Mouse (Mus musculus): Measurements from ENCODE around the gene Lrmda. TPM values are rescaled to one million over a fixed set of nuclear protein-coding genes. Genes with fewer than 3 reads are reported as not detected.

The Lrmda gene
- polyA plus RNA-seq, 1 experiment, result not detected

- TF ChIP-seq CTCF (IDR thresholded peaks at IDR 0.05; ENCODE audit: borderline replicate concordance, insufficient read depth, low read length) (no peak), POLR2A (IDR thresholded peaks at IDR 0.05; ENCODE audit: low read depth, low read length) (no peak)
- H3K27ac ChIP-seq (ENCODE audit: insufficient read depth, low read length), result no peak overlapping the region
- no peak overlapping the region for H3K4me3 ChIP-seq (ENCODE audit: insufficient read depth, low read length)
- peaks cover 4% of the 10 kb centered on the region; the same call in 1 of the 2 replicates for H3K4me1 ChIP-seq (ENCODE audit: control insufficient read depth, insufficient read depth, low read length)
Measured at GRCm38 (mm10) chr14:22750409-22750808, 730.9 kb downstream of the Lrmda start.

GRCm38 (mm10) chr14:22751290-22751689 is 731.8 kb downstream of the Lrmda start:
- H3K4me1 ChIP-seq (ENCODE audit: control insufficient read depth, insufficient read depth, low read length), result no peaks in the 10 kb centered on the region
- no peak overlapping the region for H3K4me3 ChIP-seq (ENCODE audit: insufficient read depth, low read length)
- TF ChIP-seq POLR2A (IDR thresholded peaks at IDR 0.05; ENCODE audit: low read depth, low read length) (no peak), CTCF (IDR thresholded peaks at IDR 0.05; ENCODE audit: borderline replicate concordance, insufficient read depth, low read length) (no peak)
- H3K27ac ChIP-seq (ENCODE audit: insufficient read depth, low read length), result no peak overlapping the region

GRCm38 (mm10) chr14:22754633-22755032 is 735.1 kb downstream of the Lrmda start:
- Histone ChIP-seq H3K27ac (ENCODE audit: insufficient read depth, low read length) (no peak overlapping the region), H3K4me3 (ENCODE audit: insufficient read depth, low read length) (no peak overlapping the region), H3K4me1 (ENCODE audit: control insufficient read depth, insufficient read depth, low read length) (no peaks in the 10 kb centered on the region)
- TF ChIP-seq CTCF (IDR thresholded peaks at IDR 0.05; ENCODE audit: borderline replicate concordance, insufficient read depth, low read length) (no peak), POLR2A (IDR thresholded peaks at IDR 0.05; ENCODE audit: low read depth, low read length) (no peak)

- TF ChIP-seq CTCF (IDR thresholded peaks at IDR 0.05; ENCODE audit: borderline replicate concordance, insufficient read depth, low read length), result no peak
- TF ChIP-seq POLR2A (IDR thresholded peaks at IDR 0.05; ENCODE audit: low read depth, low read length), result no peak
Measured at GRCm38 (mm10) chr14:22757493-22757892, 738.0 kb downstream of the Lrmda start.

GRCm38 (mm10) chr14:22759216-22759615 is 739.7 kb downstream of the Lrmda start:
- H3K27ac ChIP-seq (ENCODE audit: insufficient read depth, low read length), result no peak overlapping the region
- TF ChIP-seq POLR2A (IDR thresholded peaks at IDR 0.05; ENCODE audit: low read depth, low read length), result no peak
- no peak for TF ChIP-seq CTCF (IDR thresholded peaks at IDR 0.05; ENCODE audit: borderline replicate concordance, insufficient read depth, low read length)
- H3K4me1 ChIP-seq (ENCODE audit: control insufficient read depth, insufficient read depth, low read length), result no peaks in the 10 kb centered on the region; the same call in 1 of the 2 replicates
- H3K4me3 ChIP-seq (ENCODE audit: insufficient read depth, low read length), result no peak overlapping the region

More at GRCm38 (mm10) chr14:22757493-22757892, 738.0 kb downstream of the Lrmda start:
- Histone ChIP-seq H3K27ac (ENCODE audit: insufficient read depth, low read length) (no peak overlapping the region), H3K4me1 (ENCODE audit: control insufficient read depth, insufficient read depth, low read length) (no peaks in the 10 kb centered on the region; the same call in 1 of the 2 replicates), H3K4me3 (ENCODE audit: insufficient read depth, low read length) (no peak overlapping the region)

- TF ChIP-seq POLR2A (IDR thresholded peaks at IDR 0.05; ENCODE audit: low read depth, low read length) (no peak), CTCF (IDR thresholded peaks at IDR 0.05; ENCODE audit: borderline replicate concordance, insufficient read depth, low read length) (no peak)
- Histone ChIP-seq H3K4me3 (ENCODE audit: insufficient read depth, low read length) (no peak overlapping the region), H3K27ac (ENCODE audit: insufficient read depth, low read length) (peak overlapping the region; percentile 19; the same call in 1 of the 2 replicates), H3K4me1 (ENCODE audit: control insufficient read depth, insufficient read depth, low read length) (no peaks in the 10 kb centered on the region; the same call in 1 of the 2 replicates)
Measured at GRCm38 (mm10) chr14:22759673-22760072, 740.2 kb downstream of the Lrmda start.

GRCm38 (mm10) chr14:22760241-22761039 is 740.9 kb downstream of the Lrmda start:
- no peak overlapping the region for H3K4me3 ChIP-seq (ENCODE audit: insufficient read depth, low read length)
- H3K4me1 ChIP-seq (ENCODE audit: control insufficient read depth, insufficient read depth, low read length), result no peaks in the 10 kb centered on the region; the same call in 1 of the 2 replicates
- H3K27ac ChIP-seq (ENCODE audit: insufficient read depth, low read length), result no peak overlapping the region
- TF ChIP-seq CTCF (IDR thresholded peaks at IDR 0.05; ENCODE audit: borderline replicate concordance, insufficient read depth, low read length) (no peak), POLR2A (IDR thresholded peaks at IDR 0.05; ENCODE audit: low read depth, low read length) (no peak)

- Histone ChIP-seq H3K4me1 (ENCODE audit: control insufficient read depth, insufficient read depth, low read length) (0 out of 2 replicates have a peak, but pooled peaks cover 3% of the 10 kb centered on the region), H3K4me3 (ENCODE audit: insufficient read depth, low read length) (no peak overlapping the region), H3K27ac (ENCODE audit: insufficient read depth, low read length) (no peak overlapping the region)
- TF ChIP-seq POLR2A (IDR thresholded peaks at IDR 0.05; ENCODE audit: low read depth, low read length) (no peak), CTCF (IDR thresholded peaks at IDR 0.05; ENCODE audit: borderline replicate concordance, insufficient read depth, low read length) (no peak)
Measured at GRCm38 (mm10) chr14:22781709-22782108, 762.2 kb downstream of the Lrmda start.

- H3K27ac ChIP-seq (ENCODE audit: insufficient read depth, low read length), result no peak overlapping the region
- 0 out of 2 replicates have a peak, but pooled peaks cover 3% of the 10 kb centered on the region for H3K4me1 ChIP-seq (ENCODE audit: control insufficient read depth, insufficient read depth, low read length)
- no peak overlapping the region for H3K4me3 ChIP-seq (ENCODE audit: insufficient read depth, low read length)
- TF ChIP-seq CTCF (IDR thresholded peaks at IDR 0.05; ENCODE audit: borderline replicate concordance, insufficient read depth, low read length), result no peak
- TF ChIP-seq POLR2A (IDR thresholded peaks at IDR 0.05; ENCODE audit: low read depth, low read length), result no peak
Measured at GRCm38 (mm10) chr14:22782365-22782764, 762.9 kb downstream of the Lrmda start.
